Mouse (Mus musculus) heart, embryonic 13.5 days (tissue): Measurements from ENCODE around the gene Zbtb24. TPM values are rescaled to one million over a fixed set of nuclear protein-coding genes. Genes with fewer than 3 reads are reported as not detected.

ENCODE experiments used
- ATAC-seq: fragments of 200-750 bp; cut with Nextera tagmentation; 2 replicates; pipeline ENCODE4 v1.8.0; 2017; ENCODE audit warnings: moderate TSS enrichment; ENCODE audit not compliant: insufficient number of reproducible peaks, low FRiP score, low TSS enrichment; ENCODE audit errors: extremely low read depth
- H3K27ac ChIP-seq: fragments of 300-500 bp; sonication (generic); replicated peaks from 2 replicates; pipeline ENCODE4 v1.5.1; 2015; ENCODE audit warnings: moderate library complexity, mild to moderate bottlenecking, inconsistent platforms
- H3K27me3 ChIP-seq: fragments of 300-500 bp; sonication (generic); replicated peaks from 2 replicates; pipeline ENCODE4 v1.6.1; 2015; ENCODE audit warnings: mild to moderate bottlenecking, inconsistent platforms
- H3K36me3 ChIP-seq: fragments of 300-500 bp; sonication (generic); 2 replicates; pipeline ENCODE4 v1.6.1; 2015; ENCODE audit warnings: mild to moderate bottlenecking, inconsistent platforms
- H3K4me1 ChIP-seq: fragments of 300-500 bp; sonication (generic); 2 replicates; pipeline ENCODE4 v1.6.1; 2015; ENCODE audit warnings: inconsistent platforms
- H3K4me2 ChIP-seq: fragments of 300-500 bp; sonication (generic); 2 replicates; pipeline ENCODE4 v1.6.1; 2015; ENCODE audit warnings: inconsistent platforms, mild to moderate bottlenecking, moderate library complexity
- H3K4me3 ChIP-seq: fragments of 300-500 bp; sonication (generic); 2 replicates; pipeline ENCODE4 v1.5.1; 2015; ENCODE audit warnings: moderate library complexity, mild to moderate bottlenecking, inconsistent platforms
- H3K9ac ChIP-seq: fragments of 300-500 bp; sonication (generic); 2 replicates; pipeline ENCODE4 v1.6.1; 2015; ENCODE audit warnings: inconsistent platforms, mild to moderate bottlenecking, moderate library complexity
- H3K9me3 ChIP-seq: fragments of 300-500 bp; sonication (generic); 2 replicates; pipeline ENCODE4 v1.6.1; 2016; ENCODE audit warnings: inconsistent platforms
- WGBS: fragments of 180-500 bp; shearing (Covaris S2); methylation state at CpG from one replicate; pipeline ENCODE4 v1.1.7; 2015; ENCODE audit warnings: mixed read lengths; 5-methylcytosine and 5-hydroxymethylcytosine counted together
- polyA plus RNA-seq: library from polyadenylated mRNA; unstranded; fragments of >200 nt; fragmentation: Nextera tagmentation; extraction: Ambion mirVana; gene quantifications from 2 replicates; pipeline ENCODE4 v1.2.1, GENCODE M21; 2015

Gene Zbtb24
- polyA plus RNA-seq, 1 experiment from 2014 or later = 11.2 TPM

DNA sequence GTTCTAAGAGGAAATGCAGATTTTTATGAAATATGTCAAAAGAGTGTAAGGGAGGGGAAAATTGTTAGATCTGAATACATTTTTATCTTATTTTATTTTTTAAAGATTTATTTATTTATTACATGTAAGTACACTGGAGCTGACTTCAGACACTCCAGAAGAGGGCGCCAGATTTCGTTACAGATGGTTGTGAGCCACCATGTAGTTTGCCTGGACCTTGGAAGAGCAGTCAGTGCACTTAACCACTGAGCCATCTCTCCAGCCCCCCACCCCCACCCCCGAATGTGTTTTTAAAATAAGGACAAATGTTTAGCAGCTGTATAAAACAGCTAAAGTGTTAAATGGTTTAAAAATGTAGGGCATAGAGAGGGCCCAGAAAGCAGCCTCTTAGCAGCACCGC, 15.6 kb upstream of the Zbtb24 start:
- Histone ChIP-seq H3K27me3 (0 out of 2 replicates have a peak, but pooled peaks cover 3% of the 10 kb centered on the region), H3K4me1 (peaks cover 4% of the 10 kb centered on the region; the same call in 1 of the 2 replicates), H3K9ac (no peak overlapping the region), H3K36me3 (no peaks in the 10 kb centered on the region), H3K27ac (no peak overlapping the region), H3K9me3 (no peaks in the 10 kb centered on the region), H3K4me2 (no peak overlapping the region), H3K4me3 (no peak overlapping the region)
- 25% methylated on average over 4 of the region's 4 CpGs for WGBS
- no peak for ATAC-seq

GRCm38 (mm10) chr10:41435141-41435540, 15.0 kb upstream of the Zbtb24 start:
- no peak for ATAC-seq

DNA sequence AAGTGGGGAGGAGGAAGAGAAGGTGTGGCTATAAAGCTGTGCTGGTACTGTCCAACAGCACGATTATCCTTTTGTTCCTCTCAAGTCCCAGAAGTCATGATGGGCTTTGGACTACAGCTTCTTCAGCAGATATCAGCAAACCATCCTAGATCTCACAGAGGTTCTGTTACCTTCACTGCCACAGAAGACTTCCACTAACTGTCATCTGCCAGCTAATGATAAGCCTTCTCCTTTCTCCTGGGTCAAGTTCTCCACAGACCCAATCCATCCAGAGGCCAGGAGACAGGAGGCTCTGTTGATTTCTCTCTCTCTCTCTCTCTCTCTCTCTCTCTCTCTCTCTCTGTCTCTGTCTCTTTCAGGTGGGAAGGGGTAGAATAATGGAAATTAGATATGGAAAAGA, 2.0 kb upstream of the Zbtb24 start:
- no peak overlapping the region for H3K4me3 ChIP-seq
- no peak overlapping the region for H3K4me2 ChIP-seq
- 74% methylated on average over 1 of the region's 1 CpGs for WGBS
- H3K27ac ChIP-seq = no peak overlapping the region
- peaks cover 19% of the 10 kb centered on the region for H3K36me3 ChIP-seq
- H3K4me1 ChIP-seq = peaks cover 26% of the 10 kb centered on the region
- no peak overlapping the region for H3K9ac ChIP-seq
- no peaks in the 10 kb centered on the region for H3K9me3 ChIP-seq
- 0 out of 2 replicates have a peak, but pooled peaks cover 6% of the 10 kb centered on the region for H3K27me3 ChIP-seq
- ATAC-seq = no peak

More at GRCm38 (mm10) chr10:41435141-41435540, 15.0 kb upstream of the Zbtb24 start:
- 18% methylated on average over 3 of the region's 3 CpGs for WGBS
- Histone ChIP-seq H3K36me3 (no peaks in the 10 kb centered on the region), H3K27ac (no peak overlapping the region), H3K9me3 (no peaks in the 10 kb centered on the region), H3K9ac (no peak overlapping the region), H3K27me3 (0 out of 2 replicates have a peak, but pooled peaks cover 3% of the 10 kb centered on the region), H3K4me2 (no peak overlapping the region), H3K4me3 (no peak overlapping the region), H3K4me1 (peaks cover 4% of the 10 kb centered on the region; the same call in 1 of the 2 replicates)

- peak overlapping the region; percentile 96 for H3K9ac ChIP-seq
- H3K4me1 ChIP-seq = peaks cover 34% of the 10 kb centered on the region
- H3K4me2 ChIP-seq = peak overlapping the region; percentile 86
- H3K27ac ChIP-seq = peak overlapping the region; percentile 80
- ATAC-seq = no peak
- peak overlapping the region; percentile 95 for H3K4me3 ChIP-seq
- WGBS = 13% methylated on average over 14 of the region's 14 CpGs
- H3K27me3 ChIP-seq = 0 out of 2 replicates have a peak, but pooled peaks cover 6% of the 10 kb centered on the region
- H3K9me3 ChIP-seq = no peaks in the 10 kb centered on the region
- peaks cover 32% of the 10 kb centered on the region for H3K36me3 ChIP-seq
Measured at GRCm38 (mm10) chr10:41449684-41450083, 499 bp upstream of the Zbtb24 start.

DNA sequence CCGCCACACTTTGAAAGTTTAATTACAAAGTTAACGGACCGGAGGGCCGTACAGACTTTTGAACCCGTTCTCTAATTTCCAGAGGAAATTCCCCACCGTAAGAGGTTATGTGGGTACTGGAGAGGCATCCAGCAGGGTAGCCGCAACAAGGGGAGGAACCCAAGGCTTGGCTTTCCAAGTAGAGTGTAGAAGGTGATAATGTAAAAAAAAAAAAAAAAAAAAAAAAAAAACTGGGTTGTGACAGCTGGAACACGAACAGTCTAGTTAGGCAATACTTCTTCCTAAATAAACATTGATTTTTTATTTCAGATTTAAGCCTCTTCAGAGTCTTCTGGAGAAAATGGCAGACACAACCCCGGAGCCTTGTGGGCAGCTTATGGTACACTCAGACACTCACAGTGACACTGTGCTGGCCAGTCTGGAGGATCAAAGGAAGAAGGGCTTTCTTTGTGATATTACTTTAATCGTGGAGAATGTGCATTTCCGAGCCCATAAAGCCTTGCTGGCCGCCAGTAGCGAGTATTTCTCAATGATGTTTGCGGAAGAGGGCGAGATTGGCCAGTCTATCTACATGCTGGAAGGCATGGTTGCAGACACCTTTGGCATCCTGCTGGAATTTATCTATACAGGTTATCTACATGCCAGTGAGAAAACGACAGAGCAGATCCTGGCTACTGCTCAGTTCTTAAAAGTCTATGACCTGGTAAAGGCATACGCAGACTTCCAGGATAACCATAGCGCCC, 768 bp downstream of the Zbtb24 start:
- no peak for ATAC-seq
- 51% methylated on average over 18 of the region's 18 CpGs for WGBS

DNA sequence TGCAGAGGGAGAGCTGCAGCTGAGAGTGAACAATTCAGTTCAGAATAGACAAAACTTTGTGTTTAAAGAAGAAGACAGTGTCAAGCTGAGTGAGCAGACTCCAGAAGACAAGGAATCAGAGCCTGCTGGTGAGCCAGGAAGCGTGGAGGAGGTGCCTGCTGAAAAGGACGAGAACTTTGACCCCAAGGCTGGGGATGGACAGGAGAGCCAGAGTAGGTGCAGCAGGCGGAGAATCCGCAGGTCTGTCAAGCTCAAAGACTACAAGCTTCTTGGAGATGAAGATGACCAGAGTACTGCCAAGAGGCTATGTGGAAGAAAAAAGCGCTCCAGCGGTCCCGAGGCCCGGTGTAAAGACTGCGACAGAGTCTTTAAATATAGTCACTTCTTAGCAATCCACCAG, 1.5 kb downstream of the Zbtb24 start:
- Histone ChIP-seq H3K36me3 (peaks cover 52% of the 10 kb centered on the region), H3K9ac (no peak overlapping the region), H3K4me2 (no peak overlapping the region), H3K4me3 (no peak overlapping the region), H3K27me3 (no peaks in the 10 kb centered on the region), H3K27ac (no peak overlapping the region), H3K4me1 (peaks cover 45% of the 10 kb centered on the region), H3K9me3 (no peaks in the 10 kb centered on the region)
- 89% methylated on average over 9 of the region's 9 CpGs for WGBS
- ATAC-seq = no peak

More for the DNA sequence above, 768 bp downstream of the Zbtb24 start:
- Histone ChIP-seq H3K4me3 (peak overlapping the region; percentile 95), H3K36me3 (peaks cover 45% of the 10 kb centered on the region), H3K9ac (peak overlapping the region; percentile 96), H3K4me2 (peak overlapping the region; percentile 86), H3K27ac (peak overlapping the region; percentile 80), H3K9me3 (no peaks in the 10 kb centered on the region), H3K4me1 (peaks cover 38% of the 10 kb centered on the region), H3K27me3 (0 out of 2 replicates have a peak, but pooled peaks cover 5% of the 10 kb centered on the region)

GRCm38 (mm10) chr10:41452791-41453190, 2.6 kb downstream of the Zbtb24 start:
- H3K4me2 ChIP-seq = no peak overlapping the region
- peaks cover 61% of the 10 kb centered on the region for H3K36me3 ChIP-seq
- H3K27me3 ChIP-seq = no peaks in the 10 kb centered on the region
- no peaks in the 10 kb centered on the region for H3K9me3 ChIP-seq
- peaks cover 47% of the 10 kb centered on the region for H3K4me1 ChIP-seq
- H3K27ac ChIP-seq = no peak overlapping the region
- WGBS = 80% methylated on average over 3 of the region's 3 CpGs
- no peak overlapping the region for H3K9ac ChIP-seq
- H3K4me3 ChIP-seq = no peak overlapping the region
- ATAC-seq = no peak

DNA sequence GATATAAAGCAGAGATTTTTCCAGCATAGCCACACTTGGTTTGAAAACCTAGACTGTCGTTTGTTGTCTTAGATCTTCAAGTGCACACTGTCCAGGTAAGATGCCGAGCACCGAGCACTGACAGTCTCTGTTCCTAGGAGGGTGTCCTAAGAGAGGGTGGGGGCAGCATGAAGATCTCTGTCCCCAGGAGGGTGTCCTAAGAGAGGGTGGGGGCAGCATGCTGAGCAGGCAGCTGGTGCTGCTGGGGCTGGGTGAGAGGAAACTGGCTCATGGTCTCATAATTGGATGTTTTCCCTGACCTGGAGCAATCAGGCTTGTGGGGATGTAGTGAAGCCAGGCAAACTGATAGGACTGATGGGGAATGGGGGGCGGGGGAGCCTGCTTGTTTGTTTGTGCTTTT, 9.8 kb downstream of the Zbtb24 start:
- H3K36me3 ChIP-seq = peaks cover 85% of the 10 kb centered on the region

GRCm38 (mm10) chr10:41460501-41460900, 10.3 kb downstream of the Zbtb24 start:
- ATAC-seq = no peak
- peaks cover 84% of the 10 kb centered on the region for H3K36me3 ChIP-seq
- H3K4me2 ChIP-seq = no peak overlapping the region
- H3K4me1 ChIP-seq = peaks cover 32% of the 10 kb centered on the region
- H3K4me3 ChIP-seq = no peak overlapping the region
- H3K9me3 ChIP-seq = no peaks in the 10 kb centered on the region
- H3K27ac ChIP-seq = no peak overlapping the region
- peak overlapping the region; percentile 9; the same call in 1 of the 2 replicates for H3K9ac ChIP-seq
- WGBS = 17% methylated on average over 2 of the region's 2 CpGs
- H3K27me3 ChIP-seq = no peaks in the 10 kb centered on the region

More for the DNA sequence above, 9.8 kb downstream of the Zbtb24 start:
- Histone ChIP-seq H3K9me3 (no peaks in the 10 kb centered on the region), H3K4me2 (no peak overlapping the region), H3K27ac (no peak overlapping the region), H3K9ac (peak overlapping the region; percentile 9; the same call in 1 of the 2 replicates), H3K27me3 (no peaks in the 10 kb centered on the region), H3K4me1 (peaks cover 32% of the 10 kb centered on the region), H3K4me3 (no peak overlapping the region)
- no peak for ATAC-seq
- 78% methylated on average over 4 of the region's 4 CpGs for WGBS

- Histone ChIP-seq H3K9me3 (no peaks in the 10 kb centered on the region), H3K27ac (no peak overlapping the region), H3K4me1 (peaks cover 26% of the 10 kb centered on the region), H3K4me2 (no peak overlapping the region), H3K9ac (0 out of 2 replicates have a peak overlapping the region, but pooled peaks have one; percentile 14), H3K36me3 (peaks cover 84% of the 10 kb centered on the region), H3K27me3 (no peaks in the 10 kb centered on the region), H3K4me3 (no peak overlapping the region)
- no peak for ATAC-seq
- 71% methylated on average over 3 of the region's 3 CpGs for WGBS
Measured at GRCm38 (mm10) chr10:41461057-41461722, 11.0 kb downstream of the Zbtb24 start.

GRCm38 (mm10) chr10:41464401-41464955, 14.3 kb downstream of the Zbtb24 start:
- WGBS = 54% methylated on average over 15 of the region's 15 CpGs
- no peak for ATAC-seq
- no peaks in the 10 kb centered on the region for H3K9me3 ChIP-seq
- H3K27ac ChIP-seq = no peak overlapping the region
- H3K9ac ChIP-seq = no peak overlapping the region
- H3K4me3 ChIP-seq = no peak overlapping the region
- H3K27me3 ChIP-seq = no peaks in the 10 kb centered on the region
- H3K4me2 ChIP-seq = no peak overlapping the region
- peaks cover 19% of the 10 kb centered on the region for H3K4me1 ChIP-seq
- peaks cover 65% of the 10 kb centered on the region for H3K36me3 ChIP-seq
